Mouse (Mus musculus) spleen, adult 10 weeks (tissue): Measurements from ENCODE around the gene Trmt10a. TPM values are rescaled to one million over a fixed set of nuclear protein-coding genes. Genes with fewer than 3 reads are reported as not detected.

Experiments
- polyA plus RNA-seq: library from polyadenylated mRNA; stranded (reverse); fragments of 350-450 nt; fragmentation: Illumina TruSeq; extraction: RNeasy Lipid Tissue Mini Kit (QIAGEN cat#74804); gene quantifications from one replicate; pipeline ENCODE4 v1.2.3, GENCODE M21; 2015; ENCODE audit warnings: low replicate concordance; ENCODE audit not compliant: insufficient read depth

The Trmt10a gene
- 14.4 TPM for polyA plus RNA-seq

DNA sequence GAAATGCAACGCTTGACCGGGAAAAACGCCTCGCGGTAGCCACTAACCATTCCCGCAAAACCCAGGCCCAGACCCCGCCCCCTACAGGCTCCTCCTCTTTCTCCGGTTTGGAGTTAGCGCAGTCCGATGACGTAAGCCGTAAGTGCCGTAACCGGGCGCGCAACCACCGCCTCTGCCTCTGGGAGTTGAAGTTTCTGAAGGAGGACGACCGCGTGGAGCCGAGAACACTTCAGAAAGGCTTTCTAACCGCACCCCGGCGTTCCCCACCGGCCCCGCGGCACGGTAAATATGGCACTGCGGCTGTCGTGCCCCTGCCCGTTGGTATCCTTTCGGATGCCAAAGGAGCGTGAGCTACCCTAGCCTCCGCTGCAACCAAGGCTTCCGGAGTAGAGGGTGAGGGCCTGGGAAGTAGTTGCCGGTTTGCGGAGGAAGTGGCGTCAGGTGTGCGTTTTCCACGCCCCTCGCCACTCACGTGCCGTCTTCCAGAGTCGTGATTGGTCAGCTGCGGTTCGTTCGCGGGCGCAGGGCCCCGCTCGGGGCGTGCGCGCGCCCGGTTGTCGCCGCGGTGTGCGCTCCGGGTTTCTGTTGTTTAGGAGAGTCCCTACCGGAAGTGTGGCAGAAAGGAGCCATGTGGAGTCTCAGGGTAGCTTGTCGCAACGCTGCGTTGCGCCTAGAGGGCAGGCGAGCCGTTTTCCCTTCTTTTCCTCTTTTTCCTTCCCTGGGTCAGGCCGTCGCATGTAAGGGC lies at the start of gene Trmt10a:
Gene Trmt10a (plus strand): TSS at position 134 of the 745 bp plus-strand sequence.

DNA sequence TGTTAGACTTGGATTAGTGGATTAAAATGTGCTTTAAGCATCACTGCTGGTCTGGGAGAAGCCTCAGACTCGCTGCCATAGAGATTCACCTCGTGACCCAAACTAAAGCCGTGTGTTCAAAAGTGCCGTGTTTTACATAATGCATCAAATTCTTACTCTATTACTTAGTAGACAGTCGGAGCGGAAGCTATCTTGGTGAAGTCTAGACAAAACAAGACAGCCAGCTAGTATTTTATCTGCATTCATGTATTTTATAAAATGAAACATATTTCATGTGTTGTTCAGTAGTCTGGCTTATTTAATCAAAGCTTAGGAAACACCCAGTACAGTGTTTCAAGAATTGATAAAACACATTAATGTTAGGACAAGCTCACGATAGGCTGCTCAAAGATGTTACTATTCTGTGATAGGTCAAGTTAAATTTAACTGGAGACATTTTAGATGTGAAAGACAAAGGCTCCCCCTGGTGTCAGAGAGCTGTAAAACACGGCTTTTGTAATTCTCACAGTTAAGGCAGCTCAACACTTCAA lies 1.5 kb downstream of the Trmt10a start, which contains the start of gene Mttp:
Gene Mttp (minus strand): TSS at position 327 of the 530 bp plus-strand sequence.

DNA sequence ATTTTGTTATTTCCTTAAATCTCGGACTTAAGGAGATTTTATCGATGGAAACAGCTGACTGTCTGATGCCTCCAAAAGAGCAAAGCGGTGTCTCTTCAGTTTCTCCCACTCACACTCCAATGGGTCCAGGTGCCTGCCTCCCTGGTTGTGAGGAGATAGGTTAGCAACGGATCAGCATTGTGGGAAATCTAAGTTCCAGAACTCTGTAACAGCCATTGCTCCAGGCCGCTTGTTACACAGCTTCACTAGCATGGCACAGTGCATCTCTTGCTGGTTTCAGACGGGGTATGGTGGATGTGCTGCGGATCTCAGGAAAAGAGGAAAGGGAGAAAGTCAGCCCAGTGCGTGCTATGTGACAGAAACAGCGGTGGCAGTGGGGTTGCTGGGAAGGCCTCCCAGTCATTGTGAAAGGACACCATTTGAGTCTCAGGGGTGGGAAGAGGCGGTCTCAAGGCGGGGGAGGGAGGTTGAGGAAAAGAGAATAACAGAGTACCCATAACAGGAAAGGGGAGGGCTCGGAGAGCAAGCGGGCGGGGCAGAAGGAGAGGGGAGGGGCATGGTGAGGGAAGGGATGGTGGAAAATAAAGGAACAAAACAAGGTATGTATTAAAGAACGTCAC lies 50.5 kb downstream of the Trmt10a start, which contains the start of gene 4930579F01Rik:
Gene 4930579F01Rik (minus strand): TSS at position 143 of the 620 bp plus-strand sequence.

Other genes with a start within 250 kb of the Trmt10a start
- 72.7 TPM for gene Lamtor3, start 224.9 kb upstream of the Trmt10a start, polyA plus RNA-seq
- 50.9 TPM for gene Dapp1, start 161.9 kb upstream of the Trmt10a start, polyA plus RNA-seq
- 0.19 TPM for gene 1110002E22Rik, start 78.4 kb upstream of the Trmt10a start, polyA plus RNA-seq
- gene Gm5105, start 76.1 kb upstream of the Trmt10a start, polyA plus RNA-seq = not detected
- 2.4 TPM for gene Mttp, start 1.5 kb downstream of the Trmt10a start, polyA plus RNA-seq
- gene 4930579F01Rik, start 50.4 kb downstream of the Trmt10a start, polyA plus RNA-seq = not detected
- gene Adh7, start 74.3 kb downstream of the Trmt10a start, polyA plus RNA-seq = not detected
- 1.3 TPM for gene Adh1, start 117.5 kb downstream of the Trmt10a start, polyA plus RNA-seq
- not detected for gene Adh6a, start 169.8 kb downstream of the Trmt10a start, polyA plus RNA-seq
- not detected for gene Adh6b, start 198.3 kb downstream of the Trmt10a start, polyA plus RNA-seq